Mouse (Mus musculus) forebrain, embryonic 14.5 days (tissue): ENCODE results near the gene 4930452B06Rik. TPM values are rescaled to one million over a fixed set of nuclear protein-coding genes. Genes with fewer than 3 reads are reported as not detected.
"Not testable (repeated sequence)": the region's sequence is repeated elsewhere in the genome, so short reads cannot be mapped to it uniquely, and the experiment has no call there.

ENCODE experiments used
- ATAC-seq: fragments of 200-750 bp; cut with Nextera tagmentation; 2 replicates; pipeline ENCODE4 v1.8.0; 2017; ENCODE audit warnings: mild to moderate bottlenecking, moderate library complexity
- DNase-seq: peaks from one replicate; pipeline ENCODE4 v3.0.0-alpha.2; 2015; ENCODE audit warnings: low spot score
- H3K27ac ChIP-seq: fragments of 300-500 bp; sonication (generic); 2 replicates; pipeline ENCODE4 v1.5.1; 2014; ENCODE audit warnings: low read depth, mild to moderate bottlenecking, control low read depth, low read length, moderate library complexity
- H3K27me3 ChIP-seq: fragments of 300-500 bp; sonication (generic); replicated peaks from 2 replicates; pipeline ENCODE4 v1.6.1; 2014; ENCODE audit warnings: low read length, control low read depth, mixed read lengths; ENCODE audit not compliant: control insufficient read depth, insufficient read depth
- H3K36me3 ChIP-seq: fragments of 300-500 bp; sonication (generic); 2 replicates; pipeline ENCODE4 v1.6.1; 2014; ENCODE audit warnings: low read length, control low read depth; ENCODE audit not compliant: control insufficient read depth, insufficient read depth
- H3K4me1 ChIP-seq: fragments of 300-500 bp; sonication (generic); 2 replicates; pipeline ENCODE4 v1.6.1; 2014; ENCODE audit warnings: antibody characterized with exemption, low read length, control low read depth; ENCODE audit not compliant: control insufficient read depth, insufficient read depth
- H3K4me2 ChIP-seq: fragments of 300-500 bp; sonication (generic); 2 replicates; pipeline ENCODE4 v1.6.1; 2014; ENCODE audit warnings: mild to moderate bottlenecking, control low read depth, low read length
- H3K4me3 ChIP-seq: fragments of 300-500 bp; sonication (generic); 2 replicates; pipeline ENCODE4 v1.5.1; 2014; ENCODE audit warnings: low read depth, low read length, control low read depth
- H3K9ac ChIP-seq: fragments of 300-500 bp; sonication (generic); 2 replicates; pipeline ENCODE4 v1.6.1; 2014; ENCODE audit warnings: mild to moderate bottlenecking, low read length, control low read depth, moderate library complexity
- H3K9me3 ChIP-seq: fragments of 300-500 bp; sonication (generic); replicated peaks from 2 replicates; pipeline ENCODE4 v1.6.1; 2016; ENCODE audit warnings: low read length, control low read depth, mixed read lengths; ENCODE audit not compliant: control insufficient read depth
- WGBS: fragments of 180-500 bp; shearing (Covaris S2); extraction: QIAGEN DNeasy Blood & Tissue Kit; methylation state at CpG from one replicate; pipeline ENCODE4 v1.1.7; 2014; 5-methylcytosine and 5-hydroxymethylcytosine counted together
- polyA plus RNA-seq: library from polyadenylated mRNA; unstranded; fragments of >200 nt; fragmentation: Nextera tagmentation; extraction: Ambion mirVana; gene quantifications from 2 replicates; pipeline ENCODE4 v1.2.1, GENCODE M21; 2014

4930452B06Rik gene
- polyA plus RNA-seq, 1 experiment from 2014 or later, result 7.1 TPM

GRCm38 (mm10) chr14:8604898-8605297 lies 61.1 kb downstream of the 4930452B06Rik start:
- 79% methylated on average over 2 of the region's 2 CpGs for WGBS
- Histone ChIP-seq H3K4me1 (no peaks in the 10 kb centered on the region), H3K27ac (no peak overlapping the region), H3K4me2 (no peak overlapping the region), H3K36me3 (no peaks in the 10 kb centered on the region), H3K9me3 (no peaks in the 10 kb centered on the region), H3K4me3 (no peak overlapping the region), H3K27me3 (no peaks in the 10 kb centered on the region), H3K9ac (no peak overlapping the region)
- ATAC-seq (no peak), DNase-seq (no peak)

DNA sequence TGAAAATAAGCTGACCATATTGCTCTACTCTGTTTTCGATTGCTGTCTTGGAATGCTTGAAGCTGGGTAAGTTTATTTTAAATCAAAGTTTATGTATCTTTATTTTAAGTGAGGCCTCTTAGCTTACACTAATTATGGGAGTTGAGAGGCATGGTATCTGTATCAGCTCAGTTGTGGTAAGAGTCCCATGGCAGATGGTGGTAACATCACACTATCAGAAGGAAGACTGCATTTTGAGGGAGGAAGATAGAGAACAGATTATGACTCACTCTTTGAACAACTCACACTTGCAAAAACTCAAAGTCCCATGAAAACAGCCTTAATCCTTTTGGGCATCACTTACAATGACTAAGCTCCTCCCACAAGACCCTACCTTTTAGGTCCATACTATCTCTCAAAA lies 81.0 kb downstream of the 4930452B06Rik start:
- H3K27ac ChIP-seq, result no peak overlapping the region
- DNase-seq (no peak), ATAC-seq (no peak)
- H3K27me3 ChIP-seq, result no peaks in the 10 kb centered on the region
- no peaks in the 10 kb centered on the region for H3K4me1 ChIP-seq
- 93% methylated on average over 1 of the region's 1 CpGs for WGBS
- no peaks in the 10 kb centered on the region for H3K36me3 ChIP-seq
- no peak overlapping the region for H3K4me2 ChIP-seq
- H3K9me3 ChIP-seq, result no peaks in the 10 kb centered on the region
- no peak overlapping the region for H3K4me3 ChIP-seq
- H3K9ac ChIP-seq, result no peak overlapping the region

DNA sequence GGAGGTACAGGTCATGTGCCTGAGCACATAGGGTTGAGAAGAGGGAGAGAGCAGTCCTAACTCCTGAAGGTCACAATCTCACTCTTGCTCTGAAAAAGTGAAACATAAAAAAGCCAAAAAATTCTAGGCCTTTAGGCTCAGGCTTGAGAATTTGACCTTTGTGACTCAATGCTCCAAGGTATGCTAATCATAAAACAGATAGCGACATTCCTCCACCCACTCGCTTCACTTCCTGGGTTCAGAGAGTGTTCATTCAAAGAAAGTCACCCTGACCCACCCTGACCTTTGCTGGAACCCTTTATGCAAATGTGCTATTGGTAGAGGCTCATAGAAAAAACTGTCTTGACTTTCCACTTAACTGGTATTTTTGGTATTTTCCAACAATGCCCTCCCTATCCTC lies 115.0 kb downstream of the 4930452B06Rik start:
- H3K27ac ChIP-seq, H3K4me1 ChIP-seq, H3K9ac ChIP-seq, ATAC-seq, H3K4me3 ChIP-seq, DNase-seq, H3K9me3 ChIP-seq, H3K4me2 ChIP-seq, H3K36me3 ChIP-seq, H3K27me3 ChIP-seq: not testable (repeated sequence)
- 89% methylated on average over 2 of the region's 2 CpGs for WGBS

- no peaks in the 10 kb centered on the region for H3K9me3 ChIP-seq
- no peak overlapping the region for H3K4me2 ChIP-seq
- H3K36me3 ChIP-seq, result no peaks in the 10 kb centered on the region
- no peak overlapping the region for H3K4me3 ChIP-seq
- no peak overlapping the region for H3K9ac ChIP-seq
- ATAC-seq, result no peak
- no peak overlapping the region for H3K27ac ChIP-seq
- no peak for DNase-seq
- WGBS, result 78% methylated on average over 4 of the region's 4 CpGs
- H3K4me1 ChIP-seq, result no peaks in the 10 kb centered on the region
- H3K27me3 ChIP-seq, result no peaks in the 10 kb centered on the region
Measured at GRCm38 (mm10) chr14:8549108-8549507, 116.9 kb downstream of the 4930452B06Rik start.

DNA sequence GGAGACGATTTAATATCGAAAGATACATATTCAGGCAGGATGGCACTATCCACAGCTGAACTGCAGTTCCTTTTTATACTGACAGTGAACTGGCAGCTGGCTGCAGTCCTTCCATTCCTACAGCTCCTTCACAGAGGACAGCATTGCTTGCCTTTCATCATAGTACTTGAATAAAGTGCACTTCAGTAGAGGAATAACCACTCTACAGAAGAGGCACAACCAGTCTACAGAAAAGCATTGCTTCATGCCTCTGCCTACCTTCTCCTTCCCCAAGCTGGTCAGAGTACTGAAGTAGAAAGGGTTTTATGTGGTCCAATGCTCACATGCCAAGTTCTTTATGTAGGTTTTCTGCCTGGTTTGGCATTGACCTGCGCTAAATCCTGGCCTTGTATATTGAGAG lies 130.0 kb downstream of the 4930452B06Rik start:
- Histone ChIP-seq H3K27ac (no peak overlapping the region), H3K9me3 (no peaks in the 10 kb centered on the region), H3K4me3 (no peak overlapping the region), H3K36me3 (no peaks in the 10 kb centered on the region), H3K4me1 (no peaks in the 10 kb centered on the region), H3K27me3 (no peaks in the 10 kb centered on the region), H3K9ac (no peak overlapping the region), H3K4me2 (no peak overlapping the region)
- no peak for DNase-seq
- 93% methylated on average over 3 of the region's 3 CpGs for WGBS
- ATAC-seq, result no peak

DNA sequence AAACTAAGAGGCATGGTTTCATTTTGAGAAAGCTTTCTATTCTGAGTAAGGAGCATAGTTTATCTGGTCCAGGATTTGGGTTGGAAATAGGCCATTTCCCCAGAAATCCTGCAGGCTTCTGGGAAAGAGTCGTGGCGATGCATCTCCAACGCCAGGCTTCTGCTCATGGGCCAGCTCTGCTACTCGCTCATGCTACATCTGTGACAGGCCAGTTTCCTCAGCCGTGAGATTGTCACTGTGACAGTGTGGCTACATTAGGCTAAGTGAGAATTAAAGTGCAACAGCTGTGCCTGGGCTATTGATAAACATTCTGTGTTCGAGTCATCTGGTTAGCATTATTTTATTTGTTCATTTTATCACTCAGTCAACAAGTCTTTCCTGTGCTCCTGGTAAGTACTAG lies 140.8 kb downstream of the 4930452B06Rik start:
- Histone ChIP-seq H3K4me1 (no peaks in the 10 kb centered on the region), H3K4me2 (no peak overlapping the region), H3K9ac (no peak overlapping the region), H3K9me3 (0 out of 2 replicates have a peak, but pooled peaks cover 2% of the 10 kb centered on the region), H3K36me3 (no peaks in the 10 kb centered on the region), H3K4me3 (no peak overlapping the region), H3K27me3 (no peaks in the 10 kb centered on the region), H3K27ac (no peak overlapping the region)
- 70% methylated on average over 6 of the region's 6 CpGs for WGBS
- peak; percentile 13 for DNase-seq
- ATAC-seq, result no peak

DNA sequence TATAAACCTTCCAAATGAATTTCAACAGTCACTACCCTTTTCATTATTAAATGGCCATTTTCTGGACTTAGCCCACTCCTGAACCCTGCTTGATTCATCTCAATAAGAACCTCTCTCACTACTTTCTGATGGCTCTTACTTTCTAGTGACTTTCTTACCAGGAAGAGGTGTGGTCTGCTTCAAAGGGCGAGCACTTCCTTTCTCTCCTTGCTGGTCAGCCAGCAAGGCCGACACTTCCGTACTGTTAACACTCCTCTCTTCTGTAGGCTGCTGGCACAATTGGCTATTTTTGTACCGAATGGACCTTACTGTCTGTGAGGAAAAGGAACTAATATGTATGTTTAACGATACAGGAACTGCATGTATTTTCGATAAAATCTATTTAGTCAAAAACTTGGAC lies 148.4 kb downstream of the 4930452B06Rik start:
- H3K4me1 ChIP-seq, result peaks cover 6% of the 10 kb centered on the region; the same call in 1 of the 2 replicates

DNA sequence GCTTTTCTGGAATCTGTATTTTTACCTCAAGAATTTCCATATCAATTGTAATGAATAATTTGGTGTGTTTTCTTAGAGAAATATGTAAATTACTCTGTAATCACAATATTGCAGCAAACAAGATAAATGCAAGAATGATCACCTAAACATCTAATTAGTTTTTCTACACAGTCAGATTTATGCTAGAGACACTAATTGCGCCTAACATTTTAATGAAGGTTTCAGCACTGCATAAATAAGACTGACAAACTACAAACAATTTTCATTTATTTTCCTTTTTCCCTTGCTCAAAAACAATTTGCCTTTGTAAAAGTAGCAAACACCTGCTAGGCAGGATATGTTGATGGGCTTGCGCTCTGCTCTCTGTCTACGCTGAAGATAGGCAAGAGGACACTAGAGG lies 152.0 kb downstream of the 4930452B06Rik start:
- WGBS, result 69% methylated on average over 3 of the region's 3 CpGs
- DNase-seq (peak; percentile 50), ATAC-seq (no peak)
- Histone ChIP-seq H3K4me2 (no peak overlapping the region), H3K36me3 (no peaks in the 10 kb centered on the region), H3K27ac (no peak overlapping the region), H3K4me3 (no peak overlapping the region), H3K9ac (no peak overlapping the region), H3K4me1 (peaks cover 14% of the 10 kb centered on the region), H3K27me3 (no peaks in the 10 kb centered on the region), H3K9me3 (no peaks in the 10 kb centered on the region)

More for the DNA sequence above, 148.4 kb downstream of the 4930452B06Rik start:
- Histone ChIP-seq H3K36me3 (no peaks in the 10 kb centered on the region), H3K4me2 (no peak overlapping the region), H3K9ac (no peak overlapping the region), H3K9me3 (no peaks in the 10 kb centered on the region), H3K4me3 (no peak overlapping the region), H3K27me3 (no peaks in the 10 kb centered on the region), H3K27ac (no peak overlapping the region)
- ATAC-seq (no peak), DNase-seq (no peak)
- WGBS, result 88% methylated on average over 6 of the region's 6 CpGs

GRCm38 (mm10) chr14:8511276-8511675 lies 154.8 kb downstream of the 4930452B06Rik start:
- H3K4me2 ChIP-seq, result no peak overlapping the region
- H3K4me1 ChIP-seq, result peaks cover 14% of the 10 kb centered on the region
- H3K27me3 ChIP-seq, result no peaks in the 10 kb centered on the region
- no peaks in the 10 kb centered on the region for H3K36me3 ChIP-seq
- ATAC-seq (peak; percentile 79), DNase-seq (peak; percentile 89)
- no peaks in the 10 kb centered on the region for H3K9me3 ChIP-seq
- peak overlapping the region; percentile 89 for H3K27ac ChIP-seq
- WGBS, result 21% methylated on average over 4 of the region's 4 CpGs
- H3K4me3 ChIP-seq, result no peak overlapping the region
- H3K9ac ChIP-seq, result no peak overlapping the region
